Mouse (Mus musculus) intestine, embryonic 16.5 days (tissue): ENCODE data around the gene Slpi. TPM values are rescaled to one million over a fixed set of nuclear protein-coding genes. Genes with fewer than 3 reads are reported as not detected.

Experiments
- ATAC-seq: fragments of 200-750 bp; cut with Nextera tagmentation; 2 replicates; pipeline ENCODE4 v1.8.0; 2017; ENCODE audit warnings: moderate TSS enrichment, moderate library complexity
- H3K27ac ChIP-seq: fragments of 300-500 bp; sonication (generic); 2 replicates; pipeline ENCODE4 v1.5.1; 2014; ENCODE audit warnings: mild to moderate bottlenecking, low read length
- H3K27me3 ChIP-seq: fragments of 300-500 bp; sonication (generic); replicated peaks from 2 replicates; pipeline ENCODE4 v1.6.1; 2014; ENCODE audit warnings: low read length, control low read depth, mixed read lengths; ENCODE audit not compliant: control insufficient read depth, insufficient read depth
- H3K36me3 ChIP-seq: fragments of 300-500 bp; sonication (generic); 2 replicates; pipeline ENCODE4 v1.6.1; 2014; ENCODE audit warnings: low read length, control low read depth; ENCODE audit not compliant: control insufficient read depth, insufficient read depth
- H3K4me1 ChIP-seq: fragments of 300-500 bp; sonication (generic); 2 replicates; pipeline ENCODE4 v1.6.1; 2014; ENCODE audit warnings: low read length, control low read depth, mixed read lengths; ENCODE audit not compliant: control insufficient read depth, insufficient read depth
- H3K4me2 ChIP-seq: fragments of 300-500 bp; sonication (generic); 2 replicates; pipeline ENCODE4 v1.6.1; 2014; ENCODE audit warnings: low read depth, low read length, control low read depth
- H3K4me3 ChIP-seq: fragments of 300-500 bp; sonication (generic); 2 replicates; pipeline ENCODE4 v1.5.1; 2014; ENCODE audit warnings: mild to moderate bottlenecking, low read length
- H3K9ac ChIP-seq: fragments of 300-500 bp; sonication (generic); 2 replicates; pipeline ENCODE4 v1.6.1; 2014; ENCODE audit warnings: low read depth, low read length
- H3K9me3 ChIP-seq: fragments of 300-500 bp; sonication (generic); 2 replicates; pipeline ENCODE4 v1.6.1; 2016; ENCODE audit warnings: low read length, control low read depth; ENCODE audit not compliant: control insufficient read depth
- WGBS: fragments of 180-500 bp; shearing (Covaris S2); extraction: QIAGEN DNeasy Blood & Tissue Kit; methylation state at CpG from one replicate; pipeline ENCODE4 v1.1.7; 2014; 5-methylcytosine and 5-hydroxymethylcytosine counted together
- polyA plus RNA-seq: library from polyadenylated mRNA; unstranded; fragments of >200 nt; fragmentation: Nextera tagmentation; extraction: Ambion mirVana; gene quantifications from 2 replicates; pipeline ENCODE4 v1.2.1, GENCODE M21; 2015

The Slpi gene
- polyA plus RNA-seq, 1 experiment from 2014 or later = 2.3 TPM

GRCm38 (mm10) chr2:164432541-164433191 lies 43.8 kb upstream of the Slpi start:
- 0 out of 2 replicates have a peak, but pooled peaks have one; percentile 4 for ATAC-seq
- H3K27ac ChIP-seq = peak overlapping the region; percentile 95
- H3K4me2 ChIP-seq = peak overlapping the region; percentile 60
- WGBS = 16% methylated on average over 22 of the region's 22 CpGs
- no peaks in the 10 kb centered on the region for H3K27me3 ChIP-seq
- peak overlapping the region; percentile 69 for H3K9ac ChIP-seq
- peaks cover 7% of the 10 kb centered on the region; the same call in 1 of the 2 replicates for H3K36me3 ChIP-seq
- peak overlapping the region; percentile 27 for H3K4me3 ChIP-seq
- H3K9me3 ChIP-seq = no peaks in the 10 kb centered on the region
- peaks cover 74% of the 10 kb centered on the region for H3K4me1 ChIP-seq

- peak overlapping the region; percentile 60 for H3K4me2 ChIP-seq
- peaks cover 7% of the 10 kb centered on the region; the same call in 1 of the 2 replicates for H3K36me3 ChIP-seq
- H3K4me3 ChIP-seq = peak overlapping the region; percentile 27
- H3K27me3 ChIP-seq = no peaks in the 10 kb centered on the region
- WGBS = 39% methylated on average over 9 of the region's 9 CpGs
- H3K9ac ChIP-seq = peak overlapping the region; percentile 69
- peak overlapping the region; percentile 95 for H3K27ac ChIP-seq
- peak; percentile 67 for ATAC-seq
- peaks cover 73% of the 10 kb centered on the region for H3K4me1 ChIP-seq
- H3K9me3 ChIP-seq = no peaks in the 10 kb centered on the region
Measured at GRCm38 (mm10) chr2:164431676-164432465, 43.0 kb upstream of the Slpi start.

GRCm38 (mm10) chr2:164430697-164431096 lies 41.8 kb upstream of the Slpi start:
- peak overlapping the region; percentile 64 for H3K27ac ChIP-seq
- ATAC-seq = no peak
- peak overlapping the region; percentile 2; the same call in 1 of the 2 replicates for H3K4me2 ChIP-seq
- 11% methylated on average over 7 of the region's 7 CpGs for WGBS
- H3K9me3 ChIP-seq = no peaks in the 10 kb centered on the region
- H3K4me1 ChIP-seq = peaks cover 64% of the 10 kb centered on the region
- peak overlapping the region; percentile 52; the same call in 1 of the 2 replicates for H3K9ac ChIP-seq
- H3K36me3 ChIP-seq = peaks cover 11% of the 10 kb centered on the region
- H3K4me3 ChIP-seq = no peak overlapping the region
- H3K27me3 ChIP-seq = no peaks in the 10 kb centered on the region

- Histone ChIP-seq H3K4me1 (peaks cover 57% of the 10 kb centered on the region), H3K4me2 (0 out of 2 replicates have a peak overlapping the region, but pooled peaks have one; percentile 2), H3K9me3 (no peaks in the 10 kb centered on the region), H3K27me3 (no peaks in the 10 kb centered on the region), H3K36me3 (peaks cover 11% of the 10 kb centered on the region), H3K27ac (peak overlapping the region; percentile 64), H3K4me3 (no peak overlapping the region), H3K9ac (0 out of 2 replicates have a peak overlapping the region, but pooled peaks have one; percentile 52)
- no peak for ATAC-seq
- WGBS = 53% methylated on average over 15 of the region's 15 CpGs
Measured at GRCm38 (mm10) chr2:164429881-164430615, 41.2 kb upstream of the Slpi start.

GRCm38 (mm10) chr2:164428451-164428850 lies 39.6 kb upstream of the Slpi start:
- WGBS = 29% methylated on average over 5 of the region's 5 CpGs
- Histone ChIP-seq H3K27me3 (no peaks in the 10 kb centered on the region), H3K4me3 (no peak overlapping the region), H3K4me2 (no peak overlapping the region), H3K4me1 (peaks cover 43% of the 10 kb centered on the region), H3K36me3 (peaks cover 19% of the 10 kb centered on the region), H3K9ac (0 out of 2 replicates have a peak overlapping the region, but pooled peaks have one; percentile 3), H3K9me3 (no peaks in the 10 kb centered on the region), H3K27ac (no peak overlapping the region)
- ATAC-seq = no peak

- Histone ChIP-seq H3K4me3 (no peak overlapping the region), H3K36me3 (peaks cover 19% of the 10 kb centered on the region), H3K9ac (no peak overlapping the region), H3K4me1 (peaks cover 28% of the 10 kb centered on the region), H3K27me3 (no peaks in the 10 kb centered on the region), H3K9me3 (no peaks in the 10 kb centered on the region), H3K27ac (no peak overlapping the region), H3K4me2 (no peak overlapping the region)
- WGBS = 79% methylated on average over 5 of the region's 5 CpGs
- ATAC-seq = no peak
Measured at GRCm38 (mm10) chr2:164426952-164427351, 38.1 kb upstream of the Slpi start.

GRCm38 (mm10) chr2:164426121-164426520 lies 37.2 kb upstream of the Slpi start:
- ATAC-seq = 0 out of 2 replicates have a peak, but pooled peaks have one; percentile 29
- WGBS = 25% methylated on average over 12 of the region's 12 CpGs

GRCm38 (mm10) chr2:164425401-164425800 lies 36.5 kb upstream of the Slpi start:
- no peak overlapping the region for H3K9ac ChIP-seq
- ATAC-seq = no peak
- no peak overlapping the region for H3K27ac ChIP-seq
- no peaks in the 10 kb centered on the region for H3K9me3 ChIP-seq
- H3K4me2 ChIP-seq = no peak overlapping the region
- WGBS = 88% methylated on average over 5 of the region's 5 CpGs
- H3K36me3 ChIP-seq = peaks cover 19% of the 10 kb centered on the region
- H3K4me1 ChIP-seq = peaks cover 12% of the 10 kb centered on the region
- no peaks in the 10 kb centered on the region for H3K27me3 ChIP-seq
- no peak overlapping the region for H3K4me3 ChIP-seq

More at GRCm38 (mm10) chr2:164426121-164426520, 37.2 kb upstream of the Slpi start:
- no peak overlapping the region for H3K27ac ChIP-seq
- no peak overlapping the region for H3K9ac ChIP-seq
- H3K27me3 ChIP-seq = no peaks in the 10 kb centered on the region
- peaks cover 19% of the 10 kb centered on the region for H3K36me3 ChIP-seq
- no peaks in the 10 kb centered on the region for H3K9me3 ChIP-seq
- H3K4me3 ChIP-seq = no peak overlapping the region
- no peak overlapping the region for H3K4me2 ChIP-seq
- peaks cover 20% of the 10 kb centered on the region for H3K4me1 ChIP-seq

GRCm38 (mm10) chr2:164424406-164424805 lies 35.5 kb upstream of the Slpi start:
- Histone ChIP-seq H3K9me3 (no peaks in the 10 kb centered on the region), H3K4me3 (no peak overlapping the region), H3K36me3 (peaks cover 19% of the 10 kb centered on the region), H3K4me1 (peaks cover 6% of the 10 kb centered on the region), H3K27me3 (no peaks in the 10 kb centered on the region), H3K4me2 (no peak overlapping the region), H3K9ac (no peak overlapping the region), H3K27ac (no peak overlapping the region)
- WGBS = 92% methylated on average over 8 of the region's 8 CpGs
- ATAC-seq = no peak
